Mouse (Mus musculus) brain, embryonic 14.5 days (tissue): Measurements from ENCODE around the gene 4931409K22Rik. TPM values are rescaled to one million over a fixed set of nuclear protein-coding genes. Genes with fewer than 3 reads are reported as not detected.

Experiments
- DNase-seq: peaks from one replicate; pipeline ENCODE4 v3.0.0-alpha.2; 2011; ENCODE audit warnings: low read depth
- CTCF ChIP-seq: fragments of 200-500 bp; IDR thresholded peaks from 2 replicates; pipeline ENCODE4 v1.5.1; 2012; ENCODE audit warnings: inconsistent platforms, mild to moderate bottlenecking, moderate library complexity, borderline replicate concordance; ENCODE audit not compliant: insufficient read depth, insufficient read length; ENCODE audit errors: extremely low read depth
- POLR2A ChIP-seq: fragments of 200-500 bp; IDR thresholded peaks from 2 replicates; pipeline ENCODE4 v1.6.1; 2012; ENCODE audit warnings: mild to moderate bottlenecking, inconsistent platforms, borderline replicate concordance; ENCODE audit not compliant: poor library complexity, insufficient read depth, insufficient read length, severe bottlenecking; ENCODE audit errors: extremely low read depth
- polyA plus RNA-seq: library from polyadenylated mRNA; depleted of rRNA; stranded (reverse); fragments of >200 nt; gene quantifications from 2 replicates; pipeline ENCODE4 v1.2.3, GENCODE M21; 2012; rRNA removed

4931409K22Rik gene
- 0.19 and 0.34 TPM in 2 replicates for polyA plus RNA-seq

GRCm38 (mm10) chr5:24556709-24557108 is at the start of gene 4931409K22Rik:
TSS of gene 4931409K22Rik (minus strand) at chr5:24556809.
- TF ChIP-seq POLR2A (no peak), CTCF (no peak)
- DNase-seq: no peak

- peak; percentile 65 for DNase-seq
- no peak for TF ChIP-seq POLR2A
- TF ChIP-seq CTCF: no peak
Observed at GRCm38 (mm10) chr5:24605980-24606665, 49.5 kb upstream of the 4931409K22Rik start.

GRCm38 (mm10) chr5:24605321-24605979 is 48.8 kb upstream of the 4931409K22Rik start:
- peak; percentile 12; the same call in 1 of the 2 replicates for TF ChIP-seq POLR2A
- no peak for TF ChIP-seq CTCF
- DNase-seq: peak; percentile 64

GRCm38 (mm10) chr5:24604656-24605100 is 48.1 kb upstream of the 4931409K22Rik start:
- DNase-seq: peak; percentile 96
- TF ChIP-seq POLR2A (peak; percentile 85), CTCF (peak; percentile 17; the same call in 1 of the 2 replicates)

DNA sequence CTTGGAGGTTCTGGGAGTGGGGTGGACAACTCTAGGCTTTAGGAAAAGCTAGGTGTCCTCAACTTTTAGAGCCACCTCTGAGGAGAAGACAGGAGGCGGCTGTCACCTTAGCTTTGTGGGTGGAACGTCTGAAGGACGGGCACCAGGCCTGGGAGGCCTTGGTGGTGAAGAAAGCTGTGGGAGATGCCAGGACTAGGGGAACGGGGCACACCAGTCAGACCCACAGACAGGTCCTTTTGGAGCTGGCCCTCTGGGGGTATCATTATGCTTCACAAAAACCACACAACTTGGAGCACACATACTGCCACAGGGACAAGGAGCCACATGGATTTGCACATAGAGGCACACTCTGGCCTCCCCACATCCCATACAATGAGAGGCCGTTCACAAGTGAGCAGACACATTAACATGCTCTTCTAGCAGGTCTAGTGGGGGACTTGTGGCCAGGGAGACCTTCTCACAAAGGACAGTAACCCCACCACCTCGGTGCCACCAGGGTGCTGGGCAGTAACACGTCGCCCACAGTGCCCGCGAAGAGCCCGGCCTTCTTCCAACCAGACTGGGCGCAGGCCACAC is 47.6 kb upstream of the 4931409K22Rik start:
- TF ChIP-seq CTCF (no peak), POLR2A (no peak)
- no peak for DNase-seq

- no peak for DNase-seq
- TF ChIP-seq POLR2A: no peak
- no peak for TF ChIP-seq CTCF
Observed at GRCm38 (mm10) chr5:24603431-24604010, 46.9 kb upstream of the 4931409K22Rik start.

GRCm38 (mm10) chr5:24602751-24603343 is 46.2 kb upstream of the 4931409K22Rik start:
- DNase-seq: peak; percentile 94

DNA sequence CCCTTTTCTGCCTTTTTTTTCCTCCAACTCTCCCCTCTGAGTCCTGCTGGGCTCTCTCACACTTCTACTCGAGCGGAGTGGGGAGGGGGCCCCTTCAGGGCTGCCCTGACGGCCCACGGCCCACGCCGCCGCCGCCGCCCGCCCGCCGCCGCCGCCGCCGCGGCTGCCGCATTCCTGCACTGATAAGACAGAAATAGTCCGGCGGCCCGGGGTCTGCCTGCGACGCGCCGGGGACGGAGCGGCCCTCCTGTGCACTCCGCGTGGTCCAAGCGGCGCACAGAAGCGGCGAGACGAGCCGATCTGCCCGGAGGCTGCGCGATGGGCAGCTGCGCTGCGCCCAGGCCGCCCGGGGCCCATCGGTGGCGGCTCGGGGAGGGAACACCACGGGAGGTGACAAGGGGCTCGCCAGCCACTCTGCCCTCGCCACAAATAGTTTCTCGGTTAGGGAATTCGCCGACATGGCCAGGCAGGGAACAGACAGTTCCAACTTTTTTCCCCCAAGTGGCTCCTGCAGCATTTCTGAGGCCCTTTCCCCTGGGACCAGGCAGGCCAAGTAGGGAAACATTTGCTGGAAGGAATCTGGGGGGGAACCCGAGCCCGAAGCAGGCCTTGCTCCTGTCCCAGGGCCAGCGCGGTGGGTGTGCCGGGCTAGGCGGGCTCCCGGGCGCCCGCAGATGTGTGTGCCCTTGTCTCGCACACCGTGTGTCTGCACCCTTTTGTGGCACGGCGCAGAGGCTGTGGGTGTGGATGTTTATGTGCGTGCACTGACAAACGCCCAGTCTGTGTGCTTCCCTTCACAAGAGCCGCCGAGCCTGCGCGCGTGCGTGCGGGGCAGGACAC is 45.5 kb upstream of the 4931409K22Rik start:
- TF ChIP-seq CTCF (no peak), POLR2A (0 out of 2 replicates have a peak, but pooled peaks have one; percentile 47)
- DNase-seq: peak; percentile 90

More at GRCm38 (mm10) chr5:24602751-24603343, 46.2 kb upstream of the 4931409K22Rik start:
- TF ChIP-seq CTCF (no peak), POLR2A (no peak)

DNA sequence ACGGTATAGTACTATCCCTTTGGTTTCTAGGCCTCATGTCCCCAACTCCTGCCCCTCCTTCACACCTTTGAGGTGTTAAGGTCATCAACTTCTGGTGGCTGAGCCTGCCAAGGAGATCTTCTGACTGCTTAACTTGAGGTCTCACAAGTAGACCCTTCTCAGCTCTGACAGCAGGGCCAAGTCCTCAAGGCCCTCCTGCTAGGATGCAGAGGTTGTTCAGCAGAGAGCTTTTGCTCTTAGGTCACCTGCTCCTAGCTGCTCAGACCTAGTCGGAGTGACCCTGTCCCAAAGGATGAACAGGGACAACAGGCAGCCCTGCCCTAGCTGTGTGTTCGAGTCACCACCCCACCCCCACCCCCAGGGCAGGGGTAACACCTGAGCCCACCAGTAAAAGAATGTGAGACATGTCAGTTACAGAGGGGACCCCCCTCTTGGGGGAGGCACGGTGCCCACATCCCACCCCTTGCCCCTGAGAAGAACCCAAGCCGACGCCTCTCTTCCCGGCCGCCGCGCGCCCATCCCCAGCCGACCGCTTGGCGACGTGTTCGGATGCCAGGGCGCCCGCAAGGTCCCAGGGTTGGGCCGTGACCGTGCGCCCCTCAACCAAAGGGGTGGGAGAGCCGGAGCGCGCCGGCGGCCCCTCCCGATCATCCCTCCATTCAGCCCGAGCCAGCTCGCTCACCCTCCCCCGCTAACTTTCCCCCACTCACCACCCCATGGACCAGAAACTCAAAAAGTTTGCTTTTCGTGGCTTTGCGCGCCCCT is 44.6 kb upstream of the 4931409K22Rik start:
- no peak for TF ChIP-seq CTCF
- TF ChIP-seq POLR2A: no peak
- DNase-seq: no peak

DNA sequence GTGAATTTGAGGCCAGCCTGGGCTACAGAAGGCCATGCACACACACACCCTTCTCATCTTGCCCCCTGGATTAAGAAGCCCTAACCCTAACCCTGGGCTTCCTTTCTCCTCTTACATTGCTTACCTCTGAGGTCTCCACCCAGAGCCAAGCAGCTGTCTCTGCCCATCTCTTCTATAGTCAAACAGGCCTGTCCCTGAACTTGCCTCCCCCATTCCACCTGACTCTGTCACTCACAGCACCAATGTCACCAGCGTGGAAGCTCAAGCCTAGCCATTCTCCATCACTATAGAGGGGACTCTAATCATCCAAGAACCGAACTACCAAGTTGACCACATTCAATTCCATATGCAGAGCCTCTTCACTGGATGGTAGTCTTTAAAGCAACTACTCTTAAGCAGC is 43.6 kb upstream of the 4931409K22Rik start:
- no peak for DNase-seq
- TF ChIP-seq CTCF (no peak), POLR2A (no peak)

DNA sequence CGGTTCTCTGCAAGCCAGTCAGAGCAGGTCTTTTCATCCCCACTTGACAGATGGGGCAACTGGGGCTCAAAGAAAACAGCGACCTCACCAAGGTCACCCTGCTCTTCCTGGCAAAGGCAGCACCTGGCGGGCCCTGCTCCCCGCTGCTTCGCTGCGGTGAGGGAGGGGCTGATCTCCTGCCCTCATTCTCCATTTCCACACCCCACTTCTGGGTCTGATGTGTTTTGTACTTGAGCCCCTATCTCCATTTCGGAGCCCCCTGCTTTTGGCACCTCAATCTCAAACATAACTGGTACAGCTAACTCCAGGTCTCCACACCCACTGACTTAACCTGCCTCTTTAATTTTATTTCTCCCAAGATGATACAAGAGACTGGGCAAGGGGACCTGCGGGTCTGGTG is 42.5 kb upstream of the 4931409K22Rik start:
- DNase-seq: no peak
- no peak for TF ChIP-seq POLR2A
- no peak for TF ChIP-seq CTCF
